Mouse (Mus musculus) layer of hippocampus, adult 2 months (tissue): ENCODE data around the gene Rnf2. TPM values are rescaled to one million over a fixed set of nuclear protein-coding genes. Genes with fewer than 3 reads are reported as not detected.
A peak's percentile ranks its signal among the peaks of the same experiment; 100 is the strongest.

Source experiments
- DNase-seq, 2 experiments: peaks; one replicate each; pipeline ENCODE4 v3.0.0; 2022; ENCODE audit warnings: low spot score in 2 of 2
- H3K27ac ChIP-seq: fragments of 200-600 bp; 2 replicates; pipeline ENCODE4 v1.8.1; 2022
- H3K4me3 ChIP-seq: fragments of 200-600 bp; 2 replicates; pipeline ENCODE4 v1.8.1; 2022; ENCODE audit warnings: mild to moderate bottlenecking
- CTCF ChIP-seq: fragments of 200-600 bp; conservative IDR thresholded peaks from 2 replicates; pipeline ENCODE4 v1.8.1; 2022; ENCODE audit warnings: antibody characterized with exemption, mild to moderate bottlenecking, moderate library complexity
- total RNA-seq, 2 experiments: library from RNA; stranded (reverse); gene quantifications; 2 replicates each; pipeline ENCODE4 v1.2.3; 2021

The Rnf2 gene
- total RNA-seq, 2 experiments from 2014 or later, result 37.2 to 50.4 TPM

GRCm38 (mm10) chr1:151466571-151466970 is 34.2 kb downstream of the Rnf2 start:
- no peak overlapping the region for H3K4me3 ChIP-seq
- no peak for TF ChIP-seq CTCF
- DNase-seq, result no peak
- no peak overlapping the region for H3K27ac ChIP-seq

DNA sequence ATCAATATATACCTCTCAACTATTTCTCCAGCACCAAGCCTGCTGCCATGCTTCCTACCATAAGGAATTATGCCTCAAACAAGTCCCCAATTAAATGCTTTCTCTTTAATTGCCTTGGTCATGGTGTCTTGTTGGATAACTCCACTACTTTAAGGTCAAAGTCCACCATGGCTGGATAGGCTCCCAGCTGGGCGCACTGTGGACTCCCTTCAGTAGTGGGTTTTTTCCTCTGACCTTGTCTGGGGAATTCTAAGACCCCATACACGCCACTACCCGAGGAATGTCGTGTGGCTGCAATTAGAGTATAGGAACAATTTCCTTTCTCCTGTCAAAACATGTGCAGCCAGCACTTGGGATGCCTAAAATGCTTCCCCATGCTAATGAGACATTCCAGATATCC is 35.8 kb downstream of the Rnf2 start:
- no peak for TF ChIP-seq CTCF

DNA sequence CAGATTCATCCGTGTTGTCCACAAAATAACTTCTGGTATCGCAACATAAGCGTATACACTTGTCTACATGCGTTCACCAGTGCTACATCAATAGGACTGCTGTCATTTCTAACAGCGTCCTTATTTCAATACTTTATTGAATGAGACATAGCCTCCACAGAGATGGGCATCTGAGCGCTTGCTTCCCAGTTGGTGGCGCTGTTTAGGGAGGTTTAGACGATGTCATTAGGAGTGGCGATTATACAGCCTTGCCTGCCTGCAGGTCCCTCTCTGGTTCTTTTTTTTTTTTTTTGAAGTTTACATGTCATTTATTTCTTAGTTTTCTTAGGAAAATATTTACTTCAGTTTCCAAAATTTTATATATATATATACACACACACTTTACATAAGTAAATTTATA is 39.5 kb downstream of the Rnf2 start:
- DNase-seq, result no peak
- Histone ChIP-seq H3K27ac (no peak overlapping the region), H3K4me3 (no peak overlapping the region)
- TF ChIP-seq CTCF, result peak; percentile 54

More for the DNA sequence above, 35.8 kb downstream of the Rnf2 start:
- no peak for DNase-seq
- no peak overlapping the region for H3K4me3 ChIP-seq
- H3K27ac ChIP-seq, result no peak overlapping the region

GRCm38 (mm10) chr1:151457087-151457486 is 43.7 kb downstream of the Rnf2 start:
- no peak overlapping the region for H3K27ac ChIP-seq
- no peak for DNase-seq
- H3K4me3 ChIP-seq, result no peak overlapping the region
- TF ChIP-seq CTCF, result no peak

GRCm38 (mm10) chr1:151451946-151452345 is 48.8 kb downstream of the Rnf2 start:
- no peak overlapping the region for H3K4me3 ChIP-seq
- no peak overlapping the region for H3K27ac ChIP-seq
- DNase-seq, result no peak
- no peak for TF ChIP-seq CTCF

DNA sequence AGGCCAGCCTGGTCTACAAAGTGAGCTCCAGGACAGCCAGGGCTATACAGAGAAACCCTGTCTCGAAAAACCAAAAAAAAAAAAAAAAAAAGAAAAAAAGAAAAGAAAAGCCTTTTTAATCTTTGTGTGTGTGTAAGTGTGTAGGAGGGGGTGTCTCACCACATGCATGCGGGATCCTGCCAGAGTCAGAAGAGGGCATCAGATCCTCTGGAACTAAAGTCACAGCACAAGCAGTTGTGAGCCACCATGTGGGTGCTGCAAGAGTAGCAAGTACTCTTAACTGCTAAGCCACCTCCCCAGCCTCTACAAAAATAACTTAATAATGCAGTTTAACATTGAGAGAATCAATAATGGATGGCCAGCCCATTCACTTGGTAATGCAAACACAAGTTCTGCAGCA is 49.9 kb downstream of the Rnf2 start:
- Histone ChIP-seq H3K4me3 (no peak overlapping the region), H3K27ac (no peak overlapping the region)
- no peak for DNase-seq
- TF ChIP-seq CTCF, result peak; percentile 43

- no peak for TF ChIP-seq CTCF
- H3K27ac ChIP-seq, result no peak overlapping the region
Measured at GRCm38 (mm10) chr1:151449866-151450265, 50.9 kb downstream of the Rnf2 start.

GRCm38 (mm10) chr1:151435431-151435830 is 65.3 kb downstream of the Rnf2 start:
- no peak for TF ChIP-seq CTCF
- no peak overlapping the region for H3K27ac ChIP-seq
- no peak for DNase-seq
- H3K4me3 ChIP-seq, result no peak overlapping the region

More at GRCm38 (mm10) chr1:151449866-151450265, 50.9 kb downstream of the Rnf2 start:
- DNase-seq, result no peak
- H3K4me3 ChIP-seq, result no peak overlapping the region

DNA sequence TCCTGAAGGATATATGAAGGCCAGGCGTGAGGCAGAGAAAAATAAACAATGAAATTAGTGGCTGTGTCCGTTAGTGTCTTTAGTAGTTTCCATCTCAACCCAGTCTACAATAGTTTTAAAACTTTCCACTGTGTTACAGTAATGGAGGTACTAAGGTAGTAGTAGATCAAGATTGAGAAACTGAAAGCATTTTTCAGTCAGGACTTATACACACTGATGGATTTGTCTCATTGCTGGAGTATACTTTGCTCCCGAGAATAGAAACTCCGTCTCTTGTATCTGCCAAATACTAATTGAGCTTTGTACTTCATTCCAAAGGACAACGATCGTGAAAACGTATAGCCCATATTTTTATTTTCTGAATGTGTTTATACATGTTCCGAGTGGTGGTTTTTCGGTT is 71.4 kb downstream of the Rnf2 start:
- TF ChIP-seq CTCF, result no peak
- DNase-seq, result no peak
- Histone ChIP-seq H3K27ac (peak overlapping the region; percentile 98), H3K4me3 (peak overlapping the region; percentile 84)

GRCm38 (mm10) chr1:151428263-151429221 is 72.2 kb downstream of the Rnf2 start, which contains the start of the genes Swt1 and Trmt1l:
Swt1 (minus strand) TSS chr1:151428455.
Trmt1l (plus strand) TSS chr1:151428542.
- TF ChIP-seq CTCF, result no peak
- Histone ChIP-seq H3K4me3 (peak within 1 kb of the TSS; percentile 84), H3K27ac (peak within 1 kb of the TSS; percentile 98)
- peak; percentile 98 to 100 for DNase-seq

GRCm38 (mm10) chr1:151427888-151428262 is 72.9 kb downstream of the Rnf2 start:
- Histone ChIP-seq H3K4me3 (peak overlapping the region; percentile 84), H3K27ac (peak overlapping the region; percentile 86)
- no peak for DNase-seq
- TF ChIP-seq CTCF, result no peak

DNA sequence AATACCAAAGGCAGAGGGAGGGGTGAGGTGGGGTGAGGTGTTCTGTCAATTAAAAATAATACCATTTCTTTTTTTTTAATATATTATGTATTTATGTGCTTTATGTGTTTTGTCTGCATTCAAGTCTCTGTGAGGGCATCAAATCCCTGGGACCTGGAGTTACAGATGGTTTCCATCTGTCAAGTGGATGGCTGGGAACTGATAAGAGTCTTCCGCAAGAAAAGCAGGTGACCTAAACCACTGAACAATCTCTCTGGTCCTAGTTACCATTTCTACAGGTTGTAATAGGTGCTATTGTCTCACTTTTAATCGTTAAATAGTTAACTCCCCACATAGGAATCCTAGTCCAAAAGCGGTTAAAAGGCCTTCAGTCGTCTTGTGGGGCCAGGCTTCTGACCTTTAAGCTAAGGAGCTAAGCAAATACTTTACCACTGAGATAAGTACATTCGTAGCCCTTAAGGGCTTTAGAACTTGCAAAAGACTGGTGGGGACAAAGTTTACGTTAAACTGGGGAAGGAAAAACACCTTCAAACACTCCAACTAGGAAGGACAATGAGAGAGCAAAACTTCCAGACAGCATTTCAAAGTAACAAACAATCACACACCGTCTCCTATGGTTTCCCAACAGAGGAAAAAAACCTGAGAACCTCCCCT is 73.7 kb downstream of the Rnf2 start:
- peak overlapping the region; percentile 84 for H3K4me3 ChIP-seq
- no peak for DNase-seq
- no peak for TF ChIP-seq CTCF
- no peak overlapping the region for H3K27ac ChIP-seq

- Histone ChIP-seq H3K27ac (no peak overlapping the region), H3K4me3 (no peak overlapping the region)
- no peak for TF ChIP-seq CTCF
- DNase-seq, result no peak
Measured at GRCm38 (mm10) chr1:151422178-151422577, 78.6 kb downstream of the Rnf2 start.
